Mouse (Mus musculus): ENCODE measurements around the gene Tekt3.

Gene Tekt3

DNA sequence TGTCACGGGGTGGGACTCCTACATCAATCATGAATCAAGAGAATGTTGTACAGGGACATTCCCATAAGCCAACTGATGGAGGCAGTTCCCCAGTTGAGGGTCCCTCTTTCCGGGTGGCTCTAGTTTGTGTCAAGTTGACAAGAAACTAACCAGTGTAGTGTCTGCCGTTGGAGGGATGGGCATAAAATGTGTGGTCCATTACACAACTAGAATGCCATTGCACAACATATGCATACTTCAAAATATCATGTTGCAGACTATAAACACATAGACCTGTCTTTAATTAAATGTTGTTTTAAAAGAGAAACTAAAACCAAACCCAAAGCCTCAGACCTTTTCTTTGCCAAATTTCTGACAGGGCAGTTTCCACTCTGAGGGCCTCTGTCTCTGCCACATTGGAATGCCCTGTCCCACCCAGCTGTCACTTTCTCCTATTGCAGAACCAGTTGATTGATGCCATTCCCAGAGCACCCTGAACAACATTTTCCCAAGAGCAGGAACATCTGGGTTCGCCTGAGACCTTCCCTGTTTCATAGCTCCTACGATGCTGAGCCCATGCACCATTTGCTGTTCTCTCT, 3.0 kb upstream of the Tekt3 start:
- DNase-seq (ENCODE audit: low read depth, low spot score), result no peak

DNA sequence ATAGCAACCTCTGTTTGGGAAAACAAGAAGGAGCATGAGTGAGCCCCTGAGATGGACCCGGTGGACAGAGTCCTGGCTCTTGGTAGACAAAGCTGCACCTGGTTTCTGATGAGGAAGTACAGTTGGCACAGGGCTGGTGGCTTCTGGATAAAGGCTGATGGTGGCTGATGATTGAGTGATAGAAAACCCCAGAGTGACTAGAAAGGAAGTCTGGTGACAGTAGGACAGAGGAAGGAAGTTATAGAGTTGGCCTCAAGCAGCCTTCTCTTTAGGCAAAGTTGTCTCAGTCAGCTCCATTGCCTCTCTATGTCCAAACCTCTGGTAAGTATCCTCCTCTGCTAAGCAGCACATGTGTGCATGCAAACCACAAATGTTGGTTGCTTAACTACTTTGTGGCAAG, 1.5 kb upstream of the Tekt3 start:
- no peak for DNase-seq (ENCODE audit: low read depth, low spot score)

DNA sequence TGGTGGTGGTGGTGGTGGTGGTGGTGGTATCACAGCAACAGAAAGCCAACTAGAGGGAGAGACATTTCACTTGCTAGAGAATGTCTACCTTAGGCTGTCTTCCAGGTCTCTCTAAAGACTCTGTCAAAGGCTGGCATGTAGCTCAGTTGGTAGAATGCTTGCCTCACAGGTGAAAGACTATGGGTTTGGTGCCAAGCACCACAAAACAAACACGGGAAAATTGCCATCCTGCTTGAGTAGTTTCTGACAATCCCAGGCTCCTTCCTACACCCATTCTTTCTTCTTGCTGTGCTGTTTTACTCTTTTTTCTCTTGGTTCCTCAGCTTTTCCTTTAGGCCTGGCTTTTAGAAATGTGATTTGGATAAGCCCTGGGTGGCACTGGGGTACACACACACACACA, 5.1 kb downstream of the Tekt3 start:
- DNase-seq (ENCODE audit: low read depth, low spot score), result no peak

DNA sequence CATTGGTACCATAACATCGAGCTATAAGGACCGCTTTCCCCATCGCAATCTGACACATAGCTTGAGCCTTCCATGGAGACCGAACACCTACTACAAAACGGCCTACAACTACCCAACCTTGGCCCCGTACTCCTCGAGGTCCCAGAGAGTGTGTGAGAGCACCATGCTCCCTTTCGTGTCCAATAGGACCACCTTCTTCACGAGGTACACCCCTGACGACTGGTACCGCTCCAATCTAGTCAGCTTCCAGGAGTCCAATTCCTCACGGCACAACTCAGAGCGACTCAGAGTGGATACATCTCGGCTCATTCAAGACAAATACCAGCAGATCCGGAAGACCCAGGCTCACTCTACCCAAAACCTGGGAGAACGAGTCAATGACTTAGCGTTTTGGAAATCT, 8.6 kb downstream of the Tekt3 start:
- DNase-seq (ENCODE audit: low read depth, low spot score), result no peak

DNA sequence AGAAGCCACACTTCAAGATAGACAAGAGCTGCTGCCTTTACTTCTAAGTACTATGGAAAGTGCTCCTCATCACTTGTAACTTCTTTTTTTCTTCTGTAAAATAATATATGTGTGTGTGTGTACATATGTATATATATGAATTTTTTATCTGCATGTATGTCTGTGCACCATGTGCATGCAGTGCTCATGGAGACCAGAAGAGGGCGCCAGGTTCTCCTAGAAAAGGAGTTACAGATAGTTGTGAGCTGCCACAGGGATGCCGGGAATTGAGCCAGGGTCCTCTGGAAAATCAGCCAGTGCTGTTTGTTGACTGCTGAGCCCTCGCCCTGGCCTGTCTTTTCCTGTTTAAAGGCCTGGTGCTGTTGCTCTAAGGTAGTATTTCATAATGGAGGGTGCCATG, 23.1 kb downstream of the Tekt3 start:
- no peak for DNase-seq (ENCODE audit: low read depth, low spot score)

- DNase-seq (ENCODE audit: low read depth, low spot score), result no peak
Measured at GRCm38 (mm10) chr11:63088672-63089071, 27.2 kb downstream of the Tekt3 start.

- no peak for DNase-seq (ENCODE audit: low read depth, low spot score)
Measured at GRCm38 (mm10) chr11:63090210-63090609, 28.8 kb downstream of the Tekt3 start.

DNA sequence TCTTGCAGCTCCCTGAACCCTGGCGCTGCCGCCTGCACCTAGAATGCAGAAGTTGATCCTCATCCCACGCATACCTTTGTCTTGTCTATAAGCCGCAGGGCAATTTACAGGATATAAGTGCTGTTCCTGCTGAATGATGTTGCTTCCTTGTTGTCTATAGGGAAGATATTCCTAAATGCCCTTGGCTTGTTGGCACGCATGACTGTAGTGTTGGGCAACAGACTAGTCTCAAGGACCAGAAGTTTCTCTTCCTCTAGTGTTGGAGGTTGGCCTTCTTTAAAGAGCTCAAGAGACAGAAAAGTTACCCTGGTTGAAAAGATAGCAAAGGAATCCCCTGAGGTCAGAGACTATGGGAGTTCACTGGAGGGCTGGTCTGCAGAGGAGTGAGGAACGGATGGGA, 29.5 kb downstream of the Tekt3 start:
- no peak for DNase-seq (ENCODE audit: low read depth, low spot score)

- no peak for DNase-seq (ENCODE audit: low read depth, low spot score)
Measured at GRCm38 (mm10) chr11:63092271-63092670, 30.8 kb downstream of the Tekt3 start.

- no peak for DNase-seq (ENCODE audit: low read depth, low spot score)
Measured at GRCm38 (mm10) chr11:63093601-63094000, 32.1 kb downstream of the Tekt3 start.

DNA sequence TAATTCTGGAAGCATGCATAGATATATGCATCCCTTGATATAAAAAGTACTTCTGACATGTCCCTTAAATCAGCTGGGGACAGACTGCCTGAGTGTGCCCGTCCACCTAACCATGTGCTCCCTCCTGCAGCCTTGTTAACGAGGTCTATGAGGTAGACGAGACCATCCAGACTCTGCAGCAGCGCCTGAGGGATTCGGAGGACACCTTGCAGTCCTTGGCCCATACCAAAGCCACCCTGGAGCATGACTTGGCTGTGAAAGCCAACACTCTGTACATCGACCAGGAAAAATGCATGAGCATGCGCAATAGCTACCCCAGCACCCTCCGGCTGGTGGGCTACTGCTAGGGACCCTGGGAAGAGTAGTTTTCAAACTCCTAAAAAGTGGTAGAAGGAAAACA, 33.0 kb downstream of the Tekt3 start:
- DNase-seq (ENCODE audit: low read depth, low spot score), result no peak

DNA sequence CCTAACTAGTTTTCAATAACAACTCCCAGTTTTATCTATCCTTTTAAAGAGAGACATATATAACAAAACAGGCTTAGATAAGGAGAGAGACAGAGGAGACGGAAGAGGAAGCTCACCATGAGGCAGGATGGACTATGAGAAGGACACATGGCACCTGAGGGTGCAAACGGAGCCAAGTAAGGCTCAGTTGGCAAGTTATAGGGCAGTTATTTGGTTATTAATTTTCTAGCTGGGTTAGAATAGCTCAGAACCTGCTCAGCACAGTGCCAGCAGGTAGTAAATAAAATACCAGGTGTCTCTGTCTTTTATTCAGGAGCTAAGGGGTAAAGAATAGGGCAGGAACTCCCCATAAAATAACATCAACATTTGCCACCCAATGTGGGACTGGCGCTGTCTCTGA, 36.6 kb downstream of the Tekt3 start:
- no peak for DNase-seq (ENCODE audit: low read depth, low spot score)

DNA sequence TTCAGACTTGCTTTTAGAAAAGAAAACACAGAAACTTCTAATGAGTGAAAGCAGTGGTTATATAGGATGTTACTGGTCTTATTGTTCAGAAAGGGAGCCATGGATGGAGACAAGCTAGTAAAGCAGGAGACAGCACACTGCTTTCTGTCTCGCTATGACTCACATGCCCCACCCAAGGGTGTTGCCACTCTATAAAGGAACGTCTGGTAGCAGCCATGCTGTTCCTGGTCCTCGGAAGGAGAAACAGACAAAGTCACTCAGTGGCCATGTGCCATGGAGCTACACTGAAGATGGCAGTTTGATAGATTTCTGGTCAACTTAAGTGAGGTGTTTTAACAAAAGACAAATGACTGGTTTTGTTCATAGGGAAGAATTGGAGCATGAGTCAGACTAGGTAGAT, 37.9 kb downstream of the Tekt3 start:
- DNase-seq (ENCODE audit: low read depth, low spot score), result no peak

GRCm38 (mm10) chr11:63103256-63103655, 41.8 kb downstream of the Tekt3 start:
- no peak for DNase-seq (ENCODE audit: low read depth, low spot score)

- DNase-seq (ENCODE audit: low read depth, low spot score), result no peak
Measured at GRCm38 (mm10) chr11:63104026-63104425, 42.6 kb downstream of the Tekt3 start.

GRCm38 (mm10) chr11:63109230-63109775, 47.8 kb downstream of the Tekt3 start:
- DNase-seq (ENCODE audit: low read depth, low spot score), result no peak

- DNase-seq (ENCODE audit: low read depth, low spot score), result no peak
Measured at GRCm38 (mm10) chr11:63110329-63110728, 48.9 kb downstream of the Tekt3 start.

GRCm38 (mm10) chr11:63114807-63115641, 53.6 kb downstream of the Tekt3 start:
- no peak for DNase-seq (ENCODE audit: low read depth, low spot score)

GRCm38 (mm10) chr11:63116652-63117051, 55.2 kb downstream of the Tekt3 start:
- DNase-seq (ENCODE audit: low read depth, low spot score), result no peak

GRCm38 (mm10) chr11:63117266-63117665, 55.8 kb downstream of the Tekt3 start:
- no peak for DNase-seq (ENCODE audit: low read depth, low spot score)

- no peak for DNase-seq (ENCODE audit: low read depth, low spot score)
Measured at GRCm38 (mm10) chr11:63119791-63120190, 58.3 kb downstream of the Tekt3 start.

DNA sequence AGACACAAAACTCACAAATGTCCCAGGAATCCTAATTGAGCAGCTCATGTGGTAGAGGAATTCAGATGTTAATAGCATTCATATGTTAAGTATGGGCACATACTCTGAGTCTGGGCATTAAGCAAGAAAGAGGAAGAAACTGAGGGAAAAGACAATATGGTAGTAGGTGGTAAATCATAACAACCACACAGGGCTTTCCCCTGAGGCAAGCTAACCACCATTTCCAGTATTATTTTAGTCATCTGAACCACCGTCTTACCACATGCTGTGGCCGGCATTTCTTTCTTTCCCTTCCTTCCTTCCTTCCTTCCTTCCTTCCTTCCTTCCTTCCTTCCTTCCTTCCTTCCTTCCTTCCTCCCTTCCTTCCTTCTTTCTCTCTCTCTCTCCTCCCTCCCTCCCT, 60.8 kb downstream of the Tekt3 start:
- DNase-seq (ENCODE audit: low read depth, low spot score), result no peak

DNA sequence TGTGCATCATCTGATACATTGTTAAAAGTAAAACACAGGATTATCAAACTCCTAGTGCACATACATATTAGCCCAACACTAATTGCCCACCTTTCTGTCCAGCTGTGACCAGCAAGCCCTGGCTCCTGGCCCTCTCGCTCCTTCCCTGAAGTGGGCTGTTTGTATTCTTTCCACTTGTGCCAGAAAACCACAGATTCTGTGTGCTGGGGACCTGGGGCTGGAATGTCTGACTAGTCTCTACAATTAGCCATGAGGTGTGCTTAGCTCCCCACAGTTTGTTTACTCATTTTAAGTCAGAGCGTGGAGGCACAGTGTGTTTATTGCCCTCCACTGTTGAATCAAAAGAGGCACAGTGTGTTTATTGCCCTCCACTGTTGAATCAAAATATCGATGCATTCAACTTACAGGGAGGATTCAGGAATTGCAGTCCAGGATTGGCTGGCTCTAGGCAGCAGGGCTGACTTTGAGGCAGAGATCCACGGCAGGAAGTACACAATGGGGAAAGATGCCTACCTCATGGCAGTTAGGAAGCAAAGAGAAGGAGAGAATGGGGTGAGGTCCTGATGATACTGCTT, 61.4 kb downstream of the Tekt3 start:
- DNase-seq (ENCODE audit: low read depth, low spot score), result no peak
